Mouse (Mus musculus) intestine, embryonic 15.5 days (tissue): ENCODE data around the gene Toe1. TPM values are rescaled to one million over a fixed set of nuclear protein-coding genes. Genes with fewer than 3 reads are reported as not detected.

ENCODE experiments used
- ATAC-seq: fragments of 200-750 bp; cut with Nextera tagmentation; 2 replicates; pipeline ENCODE4 v1.8.0; 2017; ENCODE audit warnings: moderate TSS enrichment, moderate library complexity
- H3K27ac ChIP-seq: fragments of 300-500 bp; sonication (generic); 2 replicates; pipeline ENCODE4 v1.5.1; 2015; ENCODE audit warnings: mild to moderate bottlenecking, inconsistent platforms
- H3K27me3 ChIP-seq: fragments of 300-500 bp; sonication (generic); replicated peaks from 2 replicates; pipeline ENCODE4 v1.6.1; 2015; ENCODE audit warnings: inconsistent platforms
- H3K36me3 ChIP-seq: fragments of 300-500 bp; sonication (generic); 2 replicates; pipeline ENCODE4 v1.6.1; 2015; ENCODE audit warnings: inconsistent platforms
- H3K4me1 ChIP-seq: fragments of 300-500 bp; sonication (generic); replicated peaks from 2 replicates; pipeline ENCODE4 v1.6.1; 2015; ENCODE audit warnings: inconsistent platforms
- H3K4me2 ChIP-seq: fragments of 300-500 bp; sonication (generic); replicated peaks from 2 replicates; pipeline ENCODE4 v1.6.1; 2015; ENCODE audit warnings: mild to moderate bottlenecking, inconsistent platforms
- H3K4me3 ChIP-seq: fragments of 300-500 bp; sonication (generic); replicated peaks from 2 replicates; pipeline ENCODE4 v1.5.1; 2015; ENCODE audit warnings: inconsistent platforms
- H3K9ac ChIP-seq: fragments of 300-500 bp; sonication (generic); 2 replicates; pipeline ENCODE4 v1.6.1; 2015; ENCODE audit warnings: inconsistent platforms
- H3K9me3 ChIP-seq: fragments of 300-500 bp; sonication (generic); 2 replicates; pipeline ENCODE4 v1.6.1; 2016; ENCODE audit warnings: inconsistent platforms
- WGBS: fragments of 180-500 bp; shearing (Covaris S2); methylation state at CpG from one replicate; pipeline ENCODE4 v1.1.7; 2015; 5-methylcytosine and 5-hydroxymethylcytosine counted together
- polyA plus RNA-seq: library from polyadenylated mRNA; unstranded; fragments of >200 nt; fragmentation: Nextera tagmentation; extraction: Ambion mirVana; gene quantifications from 2 replicates; pipeline ENCODE4 v1.2.1, GENCODE M21; 2015

Gene Toe1
- polyA plus RNA-seq, 1 experiment from 2014 or later, result 28.8 TPM

DNA sequence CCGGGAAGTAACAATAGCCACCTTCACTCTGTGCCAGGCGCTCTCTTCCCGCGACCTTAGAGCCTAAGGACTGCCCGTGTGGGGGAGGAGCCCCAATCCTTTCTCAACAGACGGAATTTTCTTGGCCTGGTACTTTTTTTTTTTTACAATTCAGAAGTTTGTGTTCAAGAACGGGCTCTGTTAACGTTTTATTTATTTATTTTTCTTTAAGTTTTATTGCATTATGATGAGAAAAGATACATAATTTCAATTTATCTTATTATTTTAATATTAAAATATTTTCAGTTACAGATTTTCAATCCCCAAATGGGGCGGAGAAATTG, 14.2 kb upstream of the Toe1 start, which contains the start of gene Hpdl:
TSS of gene Hpdl (minus strand) at position 14 of the 323 bp plus-strand sequence.
- H3K27ac ChIP-seq, result peak within 1 kb of the TSS; percentile 32; the same call in 1 of the 2 replicates
- peaks cover 11% of the 10 kb centered on the region for H3K4me1 ChIP-seq
- peak within 1 kb of the TSS; percentile 47 for H3K9ac ChIP-seq
- no peaks in the 10 kb centered on the region for H3K36me3 ChIP-seq
- peak within 1 kb of the TSS; percentile 97 for H3K4me2 ChIP-seq
- 10% methylated on average over 9 of the region's 9 CpGs for WGBS
- no peaks in the 10 kb centered on the region for H3K9me3 ChIP-seq
- 0 out of 2 replicates have a peak, but pooled peaks cover 7% of the 10 kb centered on the region for H3K27me3 ChIP-seq
- ATAC-seq, result no peak
- H3K4me3 ChIP-seq, result peak within 1 kb of the TSS; percentile 51

GRCm38 (mm10) chr4:116820902-116821693, 13.7 kb upstream of the Toe1 start:
- peak overlapping the region; percentile 47 for H3K9ac ChIP-seq
- H3K4me3 ChIP-seq, result peak overlapping the region; percentile 51
- ATAC-seq, result peak; percentile 87
- H3K4me2 ChIP-seq, result peak overlapping the region; percentile 97
- no peak overlapping the region for H3K27ac ChIP-seq
- H3K4me1 ChIP-seq, result peaks cover 11% of the 10 kb centered on the region
- WGBS, result under 1% methylated on average over 51 of the region's 51 CpGs
- no peaks in the 10 kb centered on the region for H3K9me3 ChIP-seq
- H3K27me3 ChIP-seq, result 0 out of 2 replicates have a peak, but pooled peaks cover 7% of the 10 kb centered on the region
- no peaks in the 10 kb centered on the region for H3K36me3 ChIP-seq

GRCm38 (mm10) chr4:116819968-116820901, 12.8 kb upstream of the Toe1 start:
- no peak overlapping the region for H3K27ac ChIP-seq
- H3K4me3 ChIP-seq, result peak overlapping the region; percentile 51
- peak overlapping the region; percentile 47 for H3K9ac ChIP-seq
- 0 out of 2 replicates have a peak, but pooled peaks cover 7% of the 10 kb centered on the region for H3K27me3 ChIP-seq
- 31% methylated on average over 32 of the region's 32 CpGs for WGBS
- no peaks in the 10 kb centered on the region for H3K9me3 ChIP-seq
- peaks cover 10% of the 10 kb centered on the region for H3K4me1 ChIP-seq
- peak overlapping the region; percentile 97 for H3K4me2 ChIP-seq
- ATAC-seq, result no peak
- no peaks in the 10 kb centered on the region for H3K36me3 ChIP-seq

DNA sequence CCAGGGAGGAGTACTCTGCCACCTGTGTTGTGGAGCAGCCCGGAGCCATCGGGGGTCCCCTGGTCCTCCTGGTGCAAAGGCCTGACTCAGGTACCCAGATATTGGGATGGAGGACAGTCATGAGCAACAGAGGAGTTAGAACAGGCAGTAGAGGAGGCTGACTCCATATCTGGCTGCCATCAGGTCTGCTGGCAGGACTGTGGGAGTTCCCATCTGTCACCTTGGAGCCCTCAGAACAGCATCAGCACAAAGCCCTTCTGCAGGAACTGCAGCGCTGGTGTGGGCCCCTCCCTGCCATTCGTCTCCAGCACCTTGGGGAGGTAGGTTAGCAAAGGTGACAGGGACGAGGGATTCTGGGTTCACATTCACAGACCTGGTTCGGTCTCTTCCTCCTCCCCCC, 10.0 kb upstream of the Toe1 start:
- no peaks in the 10 kb centered on the region for H3K9me3 ChIP-seq
- no peak overlapping the region for H3K4me2 ChIP-seq
- no peak for ATAC-seq
- H3K4me3 ChIP-seq, result no peak overlapping the region
- H3K36me3 ChIP-seq, result 0 out of 2 replicates have a peak, but pooled peaks cover 2% of the 10 kb centered on the region
- WGBS, result 93% methylated on average over 6 of the region's 6 CpGs
- H3K4me1 ChIP-seq, result peaks cover 9% of the 10 kb centered on the region
- no peak overlapping the region for H3K9ac ChIP-seq
- 0 out of 2 replicates have a peak, but pooled peaks cover 7% of the 10 kb centered on the region for H3K27me3 ChIP-seq
- H3K27ac ChIP-seq, result no peak overlapping the region

DNA sequence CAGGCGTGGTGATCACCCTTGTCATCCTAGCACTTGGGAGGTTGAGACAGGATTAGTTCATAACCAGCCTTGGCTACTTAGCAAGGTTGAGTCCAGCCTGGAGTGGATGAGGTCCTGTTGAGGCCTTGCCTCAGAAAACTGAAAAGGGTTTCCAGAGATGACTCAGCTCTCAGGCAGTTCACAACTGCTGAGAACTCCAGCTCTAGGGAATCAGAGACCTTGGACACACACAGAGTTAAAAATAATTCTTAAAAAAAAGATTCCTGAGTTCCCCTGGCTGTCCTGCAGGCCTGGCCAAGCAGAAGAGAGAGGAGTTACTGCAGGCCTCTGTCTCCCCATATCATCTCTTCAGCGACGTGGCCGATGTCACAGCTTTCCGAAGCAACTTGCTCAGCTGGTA, 7.8 kb upstream of the Toe1 start:
- Histone ChIP-seq H3K27ac (no peak overlapping the region), H3K4me3 (no peak overlapping the region), H3K27me3 (no peaks in the 10 kb centered on the region), H3K4me2 (no peak overlapping the region), H3K36me3 (0 out of 2 replicates have a peak, but pooled peaks cover 2% of the 10 kb centered on the region), H3K9me3 (no peaks in the 10 kb centered on the region), H3K4me1 (no peaks in the 10 kb centered on the region; the same call in 1 of the 2 replicates), H3K9ac (no peak overlapping the region)
- WGBS, result 92% methylated on average over 5 of the region's 5 CpGs
- ATAC-seq, result no peak

DNA sequence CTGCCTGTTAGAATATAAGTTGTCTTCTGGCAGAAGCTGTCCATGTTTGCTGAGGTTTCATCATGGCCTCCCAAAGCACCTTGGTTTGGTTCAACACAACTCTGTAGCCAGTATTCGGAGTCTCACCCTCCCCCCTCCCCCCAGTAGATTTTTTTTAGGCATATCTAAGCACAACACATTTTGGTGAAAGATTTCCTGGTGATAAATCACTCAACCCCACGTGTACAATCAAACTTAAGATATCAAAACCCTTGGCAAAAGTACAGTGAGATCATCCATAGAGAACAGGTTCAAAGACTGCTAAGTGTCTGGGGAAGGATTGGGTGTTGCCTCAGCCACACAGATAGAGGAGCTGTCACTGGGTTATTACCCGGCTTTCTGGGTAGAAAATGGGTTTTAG, 3.6 kb upstream of the Toe1 start:
- Histone ChIP-seq H3K4me1 (peaks cover 6% of the 10 kb centered on the region), H3K4me2 (no peak overlapping the region), H3K4me3 (no peak overlapping the region), H3K9ac (no peak overlapping the region), H3K27ac (no peak overlapping the region), H3K9me3 (no peaks in the 10 kb centered on the region), H3K27me3 (no peaks in the 10 kb centered on the region), H3K36me3 (0 out of 2 replicates have a peak, but pooled peaks cover 2% of the 10 kb centered on the region)
- 60% methylated on average over 3 of the region's 3 CpGs for WGBS
- ATAC-seq, result no peak

GRCm38 (mm10) chr4:116799901-116800300, 7.5 kb downstream of the Toe1 start:
- ATAC-seq, result no peak
- no peak overlapping the region for H3K4me2 ChIP-seq
- peaks cover 15% of the 10 kb centered on the region for H3K36me3 ChIP-seq
- no peak overlapping the region for H3K9ac ChIP-seq
- 49% methylated on average over 5 of the region's 5 CpGs for WGBS
- no peaks in the 10 kb centered on the region for H3K9me3 ChIP-seq
- H3K27me3 ChIP-seq, result no peaks in the 10 kb centered on the region
- 0 out of 2 replicates have a peak, but pooled peaks cover 6% of the 10 kb centered on the region for H3K4me1 ChIP-seq
- H3K27ac ChIP-seq, result no peak overlapping the region
- H3K4me3 ChIP-seq, result no peak overlapping the region

DNA sequence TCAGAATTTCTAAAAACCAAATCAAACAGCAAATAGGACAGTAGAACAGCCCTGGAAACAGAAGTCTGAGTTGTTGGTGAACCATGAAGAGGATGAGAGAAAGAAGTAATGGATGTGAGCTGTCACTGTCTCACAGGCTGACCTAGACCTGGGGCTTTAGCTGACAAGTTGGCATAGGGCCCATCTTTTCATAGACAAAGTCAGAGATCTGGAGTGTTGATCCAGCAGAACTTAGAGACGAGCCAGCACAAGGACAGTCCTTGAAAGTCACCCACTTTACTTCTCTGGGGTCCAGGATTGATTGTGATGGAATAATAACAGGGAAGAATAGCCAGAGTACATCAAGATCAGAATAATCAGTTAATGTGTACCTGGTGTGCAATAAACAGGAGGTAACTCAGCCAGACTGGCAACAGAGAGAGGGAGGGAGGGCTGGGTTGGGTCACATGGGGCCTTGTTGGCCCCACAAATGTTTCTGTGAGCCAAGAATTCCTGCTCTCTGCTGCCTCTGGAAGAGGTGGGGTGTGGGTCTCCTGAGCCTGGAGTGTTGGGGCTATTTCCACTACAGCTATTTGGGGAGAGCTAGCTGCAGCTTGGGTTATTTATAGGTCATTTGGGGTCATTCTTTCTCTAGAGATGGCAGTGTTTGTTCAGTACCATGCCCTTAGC, 10.9 kb downstream of the Toe1 start:
- Histone ChIP-seq H3K4me1 (0 out of 2 replicates have a peak, but pooled peaks cover 6% of the 10 kb centered on the region), H3K4me2 (no peak overlapping the region), H3K36me3 (no peaks in the 10 kb centered on the region), H3K9ac (no peak overlapping the region), H3K27me3 (no peaks in the 10 kb centered on the region), H3K4me3 (no peak overlapping the region), H3K27ac (no peak overlapping the region), H3K9me3 (no peaks in the 10 kb centered on the region)
- 47% methylated on average over 1 of the region's 1 CpGs for WGBS
- ATAC-seq, result peak; percentile 79

DNA sequence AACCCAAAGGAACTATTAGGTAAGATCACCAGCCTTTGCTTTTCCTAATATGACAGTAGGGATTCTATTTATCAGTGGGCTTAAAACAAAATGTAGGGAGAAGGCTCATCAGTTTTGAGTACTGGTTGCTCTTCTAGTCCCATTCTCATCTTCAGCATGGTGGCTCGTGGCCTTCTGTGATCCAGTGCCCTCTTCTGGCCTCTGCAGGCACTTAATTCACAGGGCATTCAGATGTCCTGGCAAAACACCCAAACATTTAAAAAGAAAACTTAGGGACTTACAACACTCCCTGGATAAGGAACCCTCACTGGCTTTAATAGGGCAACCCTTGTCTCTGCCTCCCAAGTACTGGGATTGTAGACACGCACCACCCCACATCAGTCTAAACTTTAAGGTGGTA, 13.2 kb downstream of the Toe1 start:
- Histone ChIP-seq H3K4me3 (no peak overlapping the region), H3K4me2 (no peak overlapping the region), H3K36me3 (no peaks in the 10 kb centered on the region), H3K27me3 (no peaks in the 10 kb centered on the region), H3K4me1 (0 out of 2 replicates have a peak, but pooled peaks cover 6% of the 10 kb centered on the region), H3K27ac (no peak overlapping the region), H3K9me3 (no peaks in the 10 kb centered on the region), H3K9ac (no peak overlapping the region)
- ATAC-seq, result no peak
- 71% methylated on average over 2 of the region's 2 CpGs for WGBS

DNA sequence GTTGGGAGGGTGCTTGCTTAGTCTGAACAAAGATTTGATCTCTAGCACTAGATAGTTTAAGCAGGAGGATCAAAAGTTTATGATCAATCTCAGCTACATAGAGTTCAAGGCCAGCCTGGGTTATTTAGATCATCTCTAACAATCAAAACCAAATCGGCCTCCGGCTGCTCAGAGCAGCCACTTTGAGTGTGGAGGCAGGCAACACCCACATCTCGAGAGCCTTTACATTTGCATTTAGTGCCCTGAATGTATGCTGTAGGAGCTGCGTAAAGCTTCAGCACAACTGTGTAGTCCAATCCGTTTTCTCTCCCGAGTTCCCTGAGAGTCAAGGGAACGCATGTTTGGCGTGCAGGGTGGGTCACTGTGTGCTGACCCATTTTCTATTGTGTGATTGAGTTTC, 15.0 kb downstream of the Toe1 start:
- H3K4me3 ChIP-seq, result no peak overlapping the region
- H3K27me3 ChIP-seq, result no peaks in the 10 kb centered on the region
- H3K36me3 ChIP-seq, result no peaks in the 10 kb centered on the region
- 0 out of 2 replicates have a peak, but pooled peaks cover 6% of the 10 kb centered on the region for H3K4me1 ChIP-seq
- H3K9ac ChIP-seq, result no peak overlapping the region
- ATAC-seq, result no peak
- H3K4me2 ChIP-seq, result no peak overlapping the region
- H3K9me3 ChIP-seq, result no peaks in the 10 kb centered on the region
- WGBS, result 86% methylated on average over 8 of the region's 8 CpGs
- no peak overlapping the region for H3K27ac ChIP-seq

GRCm38 (mm10) chr4:116788956-116789355, 18.5 kb downstream of the Toe1 start:
- no peaks in the 10 kb centered on the region for H3K36me3 ChIP-seq
- H3K4me3 ChIP-seq, result no peak overlapping the region
- no peaks in the 10 kb centered on the region for H3K4me1 ChIP-seq
- peak overlapping the region; percentile 13; the same call in 1 of the 2 replicates for H3K27ac ChIP-seq
- WGBS, result 11% methylated on average over 3 of the region's 3 CpGs
- H3K27me3 ChIP-seq, result no peaks in the 10 kb centered on the region
- no peak overlapping the region for H3K9ac ChIP-seq
- ATAC-seq, result peak; percentile 59
- no peaks in the 10 kb centered on the region for H3K9me3 ChIP-seq
- no peak overlapping the region for H3K4me2 ChIP-seq
